Mouse (Mus musculus) heart, embryonic 11.5 days (tissue): Measurements from ENCODE around the gene Psmb9. TPM values are rescaled to one million over a fixed set of nuclear protein-coding genes. Genes with fewer than 3 reads are reported as not detected.

Experiments used
- ATAC-seq: fragments of 200-750 bp; cut with Nextera tagmentation; replicated peaks from 2 replicates; pipeline ENCODE4 v1.8.0; 2017; ENCODE audit warnings: moderate library complexity; ENCODE audit not compliant: insufficient number of reproducible peaks, low FRiP score, low TSS enrichment
- H3K27ac ChIP-seq: fragments of 300-500 bp; sonication (generic); 2 replicates; pipeline ENCODE4 v1.5.1; 2014; ENCODE audit warnings: mild to moderate bottlenecking, low read depth, low read length
- H3K27me3 ChIP-seq: fragments of 300-500 bp; sonication (generic); 2 replicates; pipeline ENCODE4 v1.6.1; 2014; ENCODE audit warnings: mild to moderate bottlenecking, low read length, mixed read lengths; ENCODE audit not compliant: control insufficient read depth, insufficient read depth
- H3K36me3 ChIP-seq: fragments of 300-500 bp; sonication (generic); 2 replicates; pipeline ENCODE4 v1.6.1; 2014; ENCODE audit warnings: mild to moderate bottlenecking, low read length, moderate library complexity, mixed read lengths; ENCODE audit not compliant: control insufficient read depth, insufficient read depth
- H3K4me1 ChIP-seq: fragments of 300-500 bp; sonication (generic); 2 replicates; pipeline ENCODE4 v1.6.1; 2014; ENCODE audit warnings: low read length; ENCODE audit not compliant: control insufficient read depth, insufficient read depth
- H3K4me2 ChIP-seq: fragments of 300-500 bp; sonication (generic); 2 replicates; pipeline ENCODE4 v1.6.1; 2014; ENCODE audit warnings: mild to moderate bottlenecking, moderate library complexity
- H3K4me3 ChIP-seq: fragments of 300-500 bp; sonication (generic); 2 replicates; pipeline ENCODE4 v1.5.1; 2014; ENCODE audit warnings: low read depth, low read length
- H3K9ac ChIP-seq: fragments of 300-500 bp; sonication (generic); 2 replicates; pipeline ENCODE4 v1.6.1; 2014; ENCODE audit warnings: mild to moderate bottlenecking, low read depth, low read length, moderate library complexity
- H3K9me3 ChIP-seq: fragments of 300-500 bp; sonication (generic); replicated peaks from 2 replicates; pipeline ENCODE4 v1.6.1; 2016; ENCODE audit warnings: low read length; ENCODE audit not compliant: control insufficient read depth
- WGBS: fragments of 180-500 bp; shearing (Covaris S2); extraction: QIAGEN DNeasy Blood & Tissue Kit; methylation state at CpG from one replicate; pipeline ENCODE4 v1.1.7; 2014; ENCODE audit not compliant: insufficient replicate concordance; 5-methylcytosine and 5-hydroxymethylcytosine counted together
- polyA plus RNA-seq: library from polyadenylated mRNA; unstranded; fragments of >200 nt; fragmentation: Nextera tagmentation; extraction: Ambion mirVana; gene quantifications from 2 replicates; pipeline ENCODE4 v1.2.1, GENCODE M21; 2014

Psmb9 gene
- polyA plus RNA-seq, 1 experiment from 2014 or later = 0.59 TPM

DNA sequence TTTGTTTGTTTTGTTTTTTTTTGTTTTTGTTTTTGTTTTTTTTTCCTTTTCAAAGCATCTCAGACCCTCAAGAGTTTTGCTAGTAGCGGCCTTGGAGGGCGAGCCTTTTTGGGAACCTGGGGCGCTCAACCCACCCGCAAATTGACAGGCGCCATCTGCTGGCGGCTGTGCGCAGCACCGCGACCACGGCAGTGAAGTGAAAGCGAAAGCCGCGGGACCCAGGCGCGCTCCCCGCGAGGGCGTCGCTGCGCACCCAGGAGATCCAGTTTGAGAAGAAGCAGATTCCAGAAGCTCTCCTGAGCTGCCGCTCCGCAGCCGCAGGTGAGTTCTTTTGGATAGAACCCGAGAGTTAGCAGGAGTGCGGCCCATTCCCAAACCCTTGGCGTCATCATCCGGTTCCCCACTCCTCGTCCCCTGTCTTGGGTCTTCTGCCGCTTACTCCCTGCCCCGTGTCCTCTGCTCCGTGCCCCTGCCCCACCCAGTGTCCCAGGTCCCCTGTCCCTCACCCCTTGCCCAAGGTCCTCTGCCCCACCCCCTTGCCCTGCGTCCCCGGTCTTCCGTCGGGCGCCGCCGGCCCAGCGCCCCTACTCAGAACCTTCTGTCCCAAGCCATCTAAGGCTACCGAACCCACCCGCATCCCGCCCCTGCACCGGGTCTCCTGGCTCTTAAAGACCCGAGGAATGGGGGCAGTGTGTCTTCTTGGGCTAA, 16.9 kb upstream of the Psmb9 start:
- ATAC-seq = no peak
- H3K27me3 ChIP-seq = peaks cover 48% of the 10 kb centered on the region

DNA sequence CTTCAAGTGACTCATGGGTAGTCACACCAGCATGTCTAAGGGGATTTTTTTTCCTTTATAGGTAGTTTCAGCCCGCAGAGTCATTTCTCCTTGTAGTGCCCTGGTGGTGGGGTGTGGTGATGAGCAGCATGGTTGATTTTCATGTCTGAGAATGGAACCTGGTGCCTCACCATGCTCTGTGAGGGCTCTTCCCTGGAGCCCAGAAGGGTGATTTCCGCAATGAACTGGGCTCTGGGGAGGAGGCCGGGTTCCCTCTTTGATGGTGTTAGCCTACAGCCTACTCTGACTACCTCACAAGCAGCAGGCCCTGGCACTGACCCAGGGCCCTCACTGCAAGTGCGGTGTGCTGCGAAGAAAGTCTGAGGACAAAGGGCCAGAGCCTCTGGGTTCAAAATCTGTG, 15.9 kb upstream of the Psmb9 start, which contains the start of gene Tap2:
Gene Tap2 (plus strand): TSS at position 84 of the 400 bp plus-strand sequence.
- H3K9ac ChIP-seq = peak within 1 kb of the TSS; percentile 63; the same call in 1 of the 2 replicates
- H3K27ac ChIP-seq = no peak within 1 kb of the TSS
- peaks cover 58% of the 10 kb centered on the region for H3K27me3 ChIP-seq
- 58% methylated on average over 5 of the region's 5 CpGs for WGBS
- no peak for ATAC-seq
- H3K9me3 ChIP-seq = no peaks in the 10 kb centered on the region
- H3K4me1 ChIP-seq = peaks cover 11% of the 10 kb centered on the region; the same call in 1 of the 2 replicates
- H3K4me3 ChIP-seq = peak within 1 kb of the TSS; percentile 81
- no peaks in the 10 kb centered on the region for H3K36me3 ChIP-seq
- H3K4me2 ChIP-seq = peak within 1 kb of the TSS; percentile 97

More for the DNA sequence above, 16.9 kb upstream of the Psmb9 start:
- peaks cover 11% of the 10 kb centered on the region; the same call in 1 of the 2 replicates for H3K4me1 ChIP-seq
- no peaks in the 10 kb centered on the region for H3K9me3 ChIP-seq
- peak overlapping the region; percentile 63 for H3K9ac ChIP-seq
- WGBS = 1% methylated on average over 44 of the region's 44 CpGs
- no peaks in the 10 kb centered on the region for H3K36me3 ChIP-seq
- H3K4me2 ChIP-seq = peak overlapping the region; percentile 97
- no peak overlapping the region for H3K27ac ChIP-seq
- H3K4me3 ChIP-seq = peak overlapping the region; percentile 81

DNA sequence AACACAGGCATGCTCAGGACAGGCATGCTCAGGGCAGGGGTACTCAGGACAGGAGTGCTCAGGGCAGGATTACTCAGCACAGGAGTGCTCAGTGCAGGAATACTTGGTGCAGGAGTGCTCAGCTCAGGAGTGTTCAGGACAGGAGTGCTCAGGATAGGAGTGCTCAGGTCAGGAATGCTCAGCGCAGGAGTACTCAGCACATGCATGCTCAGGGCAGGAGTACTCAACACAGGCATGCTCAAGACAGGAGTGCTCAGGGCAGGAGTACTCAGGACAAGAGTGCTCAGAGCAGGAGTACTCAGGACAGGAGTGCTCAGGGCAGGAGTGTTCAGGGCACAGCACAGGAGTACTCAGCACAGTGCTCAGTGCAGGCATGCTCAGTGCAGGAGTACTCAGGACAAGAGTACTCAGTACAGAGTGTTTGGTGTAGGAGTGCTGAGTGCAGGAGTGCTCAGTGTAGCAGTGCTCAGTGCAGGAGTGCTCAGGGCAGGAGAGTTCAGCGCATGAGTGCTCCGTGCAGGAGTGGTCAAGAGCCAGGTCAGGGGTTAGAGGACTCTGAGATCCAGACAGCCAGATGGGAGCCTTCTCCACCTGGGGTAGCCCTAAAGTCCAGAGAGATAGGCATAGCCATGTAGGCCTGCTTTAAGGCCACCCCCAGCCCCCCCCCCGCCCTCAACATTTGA, 15.3 kb upstream of the Psmb9 start:
- WGBS = 74% methylated on average over 4 of the region's 4 CpGs
- H3K27me3 ChIP-seq = peaks cover 60% of the 10 kb centered on the region
- no peak overlapping the region for H3K4me3 ChIP-seq
- peaks cover 11% of the 10 kb centered on the region; the same call in 1 of the 2 replicates for H3K4me1 ChIP-seq
- H3K4me2 ChIP-seq = no peak overlapping the region
- ATAC-seq = no peak
- no peaks in the 10 kb centered on the region for H3K36me3 ChIP-seq
- H3K9me3 ChIP-seq = no peaks in the 10 kb centered on the region
- no peak overlapping the region for H3K9ac ChIP-seq
- H3K27ac ChIP-seq = no peak overlapping the region

DNA sequence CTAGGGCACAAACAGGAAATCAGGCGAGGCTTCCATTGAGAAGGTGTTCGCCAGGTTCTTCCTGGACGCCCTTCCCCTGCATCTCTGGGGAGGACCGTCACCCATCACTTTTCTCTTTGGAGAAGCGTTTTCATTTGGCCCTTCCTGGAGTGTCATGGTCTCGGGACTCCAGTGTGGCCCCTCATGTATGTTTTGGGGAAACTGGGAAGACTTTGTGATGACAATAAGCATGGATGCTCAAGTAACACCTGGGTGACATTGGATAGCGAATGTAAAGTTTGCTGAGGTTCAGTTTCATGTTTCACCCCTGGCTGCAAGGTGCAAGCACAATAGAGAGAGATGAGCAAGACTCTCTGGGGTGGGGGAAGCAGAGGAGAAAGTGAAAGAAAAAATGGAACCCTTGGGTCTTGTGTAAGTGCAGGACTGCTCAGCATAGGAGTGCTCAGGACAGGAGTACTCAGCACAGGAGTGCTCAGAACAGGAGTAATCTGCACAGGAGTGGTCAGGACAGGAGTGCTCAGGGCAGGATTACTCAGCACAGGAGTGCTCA, 14.0 kb upstream of the Psmb9 start:
- Histone ChIP-seq H3K4me1 (peaks cover 13% of the 10 kb centered on the region), H3K4me3 (no peak overlapping the region), H3K27ac (no peak overlapping the region), H3K4me2 (no peak overlapping the region), H3K9me3 (no peaks in the 10 kb centered on the region), H3K36me3 (no peaks in the 10 kb centered on the region), H3K9ac (no peak overlapping the region), H3K27me3 (peaks cover 69% of the 10 kb centered on the region)
- no peak for ATAC-seq
- WGBS = 69% methylated on average over 7 of the region's 7 CpGs

DNA sequence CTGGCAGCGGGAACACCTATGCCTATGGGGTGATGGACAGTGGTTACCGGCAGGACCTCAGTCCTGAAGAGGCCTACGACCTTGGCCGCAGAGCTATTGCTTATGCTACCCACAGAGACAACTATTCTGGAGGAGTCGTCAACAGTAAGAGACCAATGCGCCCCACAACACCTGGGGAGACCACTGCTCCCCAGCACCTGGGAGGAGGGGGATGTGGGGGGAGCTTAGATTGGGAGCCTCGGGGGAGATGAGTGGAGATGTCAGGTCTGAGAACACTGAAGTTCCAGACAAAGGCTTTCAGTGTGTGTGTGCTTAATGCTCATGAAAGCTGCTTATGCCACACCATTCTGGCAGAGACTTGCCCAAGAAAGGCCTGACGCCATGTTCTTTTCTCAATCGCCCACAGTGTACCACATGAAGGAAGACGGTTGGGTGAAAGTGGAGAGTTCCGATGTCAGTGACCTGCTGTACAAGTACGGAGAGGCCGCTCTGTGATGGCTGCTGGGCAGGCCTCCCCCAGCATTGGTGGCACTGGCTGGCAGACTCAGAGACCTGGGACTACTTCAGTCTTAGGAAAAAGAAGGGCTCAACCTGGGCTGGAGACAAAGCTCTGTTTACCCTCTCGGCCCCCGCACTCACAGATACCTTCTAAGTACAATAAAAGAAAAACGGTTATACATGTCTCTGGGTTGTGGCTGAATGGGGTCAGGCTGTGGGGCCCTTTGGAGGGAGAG, 13.4 kb upstream of the Psmb9 start:
- 76% methylated on average over 16 of the region's 16 CpGs for WGBS
- Histone ChIP-seq H3K27me3 (peaks cover 74% of the 10 kb centered on the region), H3K9ac (no peak overlapping the region), H3K27ac (no peak overlapping the region), H3K4me1 (peaks cover 13% of the 10 kb centered on the region), H3K9me3 (no peaks in the 10 kb centered on the region), H3K36me3 (no peaks in the 10 kb centered on the region), H3K4me2 (no peak overlapping the region), H3K4me3 (no peak overlapping the region)
- ATAC-seq = no peak

DNA sequence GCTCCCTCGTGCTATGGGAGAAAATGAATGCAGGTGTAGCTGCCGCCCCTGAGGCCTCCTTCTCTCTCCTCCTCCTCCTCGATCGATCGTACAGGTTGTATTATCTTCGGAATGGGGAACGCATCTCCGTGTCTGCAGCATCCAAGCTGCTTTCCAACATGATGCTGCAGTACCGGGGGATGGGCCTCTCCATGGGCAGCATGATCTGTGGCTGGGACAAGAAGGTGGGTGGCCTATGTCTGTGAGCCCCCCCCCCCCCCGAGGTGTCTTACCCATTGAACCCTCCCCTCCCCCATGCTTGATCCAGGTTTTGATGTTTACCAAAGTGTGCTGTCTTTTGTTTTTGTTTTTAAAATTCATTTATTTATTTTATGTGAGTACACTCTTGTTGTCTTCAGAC, 12.5 kb upstream of the Psmb9 start:
- no peak for ATAC-seq
- WGBS = 76% methylated on average over 10 of the region's 10 CpGs
- Histone ChIP-seq H3K27me3 (peaks cover 75% of the 10 kb centered on the region), H3K9ac (no peak overlapping the region), H3K4me3 (no peak overlapping the region), H3K9me3 (no peaks in the 10 kb centered on the region), H3K4me1 (peaks cover 6% of the 10 kb centered on the region), H3K27ac (no peak overlapping the region), H3K4me2 (no peak overlapping the region), H3K36me3 (no peaks in the 10 kb centered on the region)

DNA sequence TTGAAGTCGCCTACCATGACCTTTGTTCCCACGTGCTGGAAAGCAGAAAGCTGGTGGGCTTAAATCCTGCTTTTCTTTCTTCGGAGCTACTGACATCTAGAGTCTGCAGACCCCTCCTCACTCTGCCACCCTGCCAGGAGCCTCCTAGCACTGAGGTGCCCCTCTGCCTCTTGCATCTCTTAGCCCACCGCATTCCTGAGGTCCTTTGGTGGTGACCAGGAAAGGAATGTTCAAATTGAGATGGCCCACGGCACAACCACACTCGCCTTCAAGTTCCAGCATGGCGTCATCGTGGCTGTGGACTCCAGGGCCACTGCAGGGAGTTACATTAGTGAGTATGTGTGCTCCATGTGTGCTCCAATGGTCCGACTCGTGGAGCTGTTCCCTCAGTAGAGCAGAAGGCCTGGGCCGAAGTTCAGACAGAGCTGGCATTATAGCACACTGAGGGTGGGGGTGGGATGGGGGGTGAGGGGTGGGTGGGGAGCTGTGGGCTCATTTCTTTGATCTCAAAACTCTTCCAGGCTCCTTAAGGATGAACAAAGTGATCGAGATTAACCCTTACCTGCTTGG, 11.6 kb upstream of the Psmb9 start:
- Histone ChIP-seq H3K9ac (no peak overlapping the region), H3K27me3 (peaks cover 80% of the 10 kb centered on the region), H3K4me1 (peaks cover 2% of the 10 kb centered on the region; the same call in 1 of the 2 replicates), H3K4me2 (no peak overlapping the region), H3K9me3 (no peaks in the 10 kb centered on the region), H3K36me3 (no peaks in the 10 kb centered on the region), H3K27ac (no peak overlapping the region), H3K4me3 (no peak overlapping the region)
- 64% methylated on average over 12 of the region's 12 CpGs for WGBS
- no peak for ATAC-seq

DNA sequence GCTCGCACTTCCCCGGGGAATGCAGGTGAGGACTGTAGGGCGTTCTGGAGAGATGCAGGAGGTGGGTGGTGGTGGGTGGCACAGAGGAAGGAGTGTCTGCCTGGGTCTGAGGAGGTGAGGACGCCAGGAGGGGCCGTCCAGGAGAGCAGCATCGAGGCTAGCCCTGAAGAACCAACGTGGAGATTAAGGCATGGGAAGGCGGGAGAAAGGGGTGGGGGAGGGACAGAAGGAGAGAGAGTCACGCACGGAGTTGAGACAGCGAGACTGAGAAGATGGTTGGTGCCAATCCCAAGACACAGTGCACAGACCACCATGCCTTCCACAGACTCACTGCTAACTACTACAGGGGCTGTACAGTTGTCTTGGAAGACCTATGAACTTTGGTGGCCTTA, 11.0 kb upstream of the Psmb9 start:
- peak overlapping the region; percentile 28 for H3K4me3 ChIP-seq
- no peaks in the 10 kb centered on the region for H3K9me3 ChIP-seq
- no peak overlapping the region for H3K27ac ChIP-seq
- H3K9ac ChIP-seq = no peak overlapping the region
- H3K4me2 ChIP-seq = peak overlapping the region; percentile 72
- peaks cover 82% of the 10 kb centered on the region for H3K27me3 ChIP-seq
- H3K4me1 ChIP-seq = peaks cover 2% of the 10 kb centered on the region; the same call in 1 of the 2 replicates
- no peak for ATAC-seq
- H3K36me3 ChIP-seq = no peaks in the 10 kb centered on the region
- WGBS = 7% methylated on average over 11 of the region's 11 CpGs
